Mouse (Mus musculus) CD8-positive naive resting alpha-beta T cell, adult 2 months (primary cell): Measurements from ENCODE around the gene Car5b.
A peak's percentile ranks its signal among the peaks of the same experiment; 100 is the strongest.

Experiments
- DNase-seq, 2 experiments: peaks; one replicate each; pipeline ENCODE4 v3.0.0; 2022; ENCODE audit warnings: low read depth in 2 of 2, low spot score in 2 of 2

Car5b gene

DNA sequence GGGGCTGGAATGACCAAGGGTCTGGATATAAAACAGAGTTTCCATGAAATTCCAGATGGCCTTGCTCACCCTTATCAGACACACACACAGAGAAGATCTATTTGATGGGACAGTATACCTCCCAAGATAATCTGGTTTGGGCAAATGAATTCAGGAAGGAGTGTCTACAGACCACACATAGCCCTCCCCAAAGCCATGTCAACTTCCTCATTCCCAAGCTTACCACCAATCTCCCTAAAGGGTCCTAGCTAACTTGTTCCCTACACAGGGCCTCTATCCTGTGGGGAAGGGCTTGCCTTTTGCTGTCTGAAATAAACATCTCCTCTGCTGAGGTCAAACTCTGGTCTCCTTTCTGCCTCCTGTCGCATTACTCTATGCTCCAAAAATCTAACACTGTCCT lies 46.7 kb downstream of the Car5b start:
- no peak for DNase-seq

DNA sequence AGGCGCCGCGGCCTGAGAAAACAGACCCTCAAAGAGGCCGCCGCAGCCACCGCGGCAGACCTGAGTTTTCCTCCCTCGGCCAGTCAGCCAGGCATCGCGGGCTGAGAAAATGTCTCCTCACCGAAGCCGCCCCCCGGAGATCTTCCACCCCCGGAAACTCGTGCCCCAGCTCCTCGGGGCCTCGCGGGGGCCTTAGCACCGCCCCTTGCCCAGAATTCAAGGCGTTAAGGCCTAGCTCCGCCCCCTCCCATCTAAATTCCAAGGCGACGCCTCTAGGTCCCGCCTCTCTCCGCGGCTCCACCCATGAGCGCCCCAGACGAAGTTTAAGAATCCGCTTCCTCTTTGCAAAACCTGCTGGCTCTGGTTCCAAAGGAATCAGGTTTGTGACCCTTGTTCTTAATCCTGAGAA lies 69.3 kb downstream of the Car5b start, which contains the start of gene Zrsr2:
Gene Zrsr2 (minus strand): TSS at position 195 of the 409 bp plus-strand sequence.
- peak; percentile 77 to 84 for DNase-seq

- peak; percentile 35 to 51 for DNase-seq
Observed at GRCm38 (mm10) chrX:163957803-163958466, 69.9 kb downstream of the Car5b start.

DNA sequence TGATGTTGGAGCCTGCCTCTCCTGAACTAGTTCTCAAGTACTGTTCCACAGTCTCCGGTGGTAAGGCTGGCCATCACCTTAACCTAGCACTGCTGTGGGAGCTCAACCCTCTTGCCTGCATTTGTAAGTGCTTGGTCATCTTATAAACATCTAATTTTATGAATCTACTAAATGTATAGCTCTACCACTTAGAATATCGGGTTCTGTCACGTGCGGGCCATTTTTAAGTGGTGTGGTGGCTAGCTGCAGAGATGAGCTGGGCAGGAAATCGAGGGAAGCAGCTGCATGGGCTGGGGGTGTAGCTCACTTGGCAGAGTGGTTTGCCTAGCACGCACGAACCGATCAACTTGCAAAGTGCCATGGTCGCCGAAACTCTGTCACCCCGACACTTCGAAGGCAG lies 70.4 kb downstream of the Car5b start:
- no peak for DNase-seq

DNA sequence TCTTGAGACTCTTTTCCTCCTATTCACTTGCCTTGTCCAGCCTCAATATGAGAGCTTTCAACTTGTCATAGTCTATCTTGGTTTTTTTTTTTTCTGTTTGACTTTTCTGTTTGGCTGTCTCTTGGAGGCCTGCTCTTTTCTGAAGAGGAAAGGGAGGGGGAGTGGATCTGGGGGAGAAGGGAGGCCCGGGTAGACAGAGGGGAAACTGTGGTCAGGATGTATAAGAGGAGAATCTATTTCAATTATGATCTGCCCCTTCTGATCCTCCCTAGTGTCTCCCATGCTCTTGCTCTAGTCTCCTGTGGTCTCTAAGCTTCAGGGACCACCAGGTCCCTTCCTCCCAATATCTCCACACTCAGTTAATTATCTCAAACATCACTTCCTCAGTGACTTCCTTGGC lies 76.2 kb downstream of the Car5b start:
- DNase-seq = no peak

DNA sequence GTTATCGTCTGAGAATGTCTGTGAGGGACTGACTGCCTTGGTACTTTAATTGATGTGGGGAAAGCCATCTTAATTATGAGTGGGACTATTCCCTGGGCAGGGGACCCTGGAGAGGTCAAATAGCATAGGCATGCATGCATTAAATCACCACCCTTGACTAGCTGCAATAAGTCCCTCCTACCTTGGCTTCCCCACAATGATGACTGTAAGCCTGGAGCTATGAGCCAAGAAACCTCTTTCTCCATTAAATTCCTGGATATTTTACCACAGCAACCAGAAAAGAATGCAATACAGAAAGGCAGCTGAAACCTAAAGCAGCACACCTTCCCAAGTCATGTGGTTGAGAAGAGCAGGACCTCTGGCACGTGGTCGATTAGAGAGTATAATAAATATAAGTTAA lies 83.4 kb downstream of the Car5b start:
- no peak for DNase-seq

GRCm38 (mm10) chrX:163938587-163938986 lies 89.2 kb downstream of the Car5b start:
- no peak for DNase-seq

GRCm38 (mm10) chrX:163934731-163935130 lies 93.1 kb downstream of the Car5b start:
- no peak for DNase-seq

DNA sequence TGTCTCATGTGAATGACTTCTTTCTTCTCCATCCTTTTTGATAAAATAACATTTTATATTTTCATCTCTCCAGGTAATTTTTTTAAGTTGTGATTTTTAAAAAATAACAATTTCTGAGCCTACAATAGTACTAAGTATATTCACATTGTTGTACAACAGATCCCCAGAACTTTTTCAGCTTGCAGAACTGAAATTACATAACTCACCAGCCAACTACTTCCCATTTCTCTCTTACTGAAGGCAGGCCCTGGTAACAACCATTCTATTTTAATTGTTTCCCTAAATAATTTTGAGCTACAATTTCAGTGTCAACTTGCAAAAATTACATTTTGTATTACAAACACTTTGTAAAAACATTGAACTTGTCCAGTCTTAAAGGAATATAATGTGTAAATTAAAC lies 98.2 kb downstream of the Car5b start:
- no peak for DNase-seq
